Mouse (Mus musculus) heart, embryonic 14.5 days (tissue): ENCODE measurements at regions not wholly inside any gene's neighbourhood (a gene's known extent, or its start where the extent isn't known, plus 50 kb on each side); places are given as distances from the start of the nearest gene placed in this dataset.

Experiments used
- ATAC-seq: fragments of 200-750 bp; cut with Nextera tagmentation; 2 replicates; pipeline ENCODE4 v1.8.0; 2017; ENCODE audit warnings: low read depth, moderate TSS enrichment; ENCODE audit not compliant: insufficient number of reproducible peaks, insufficient read depth, low FRiP score
- H3K27ac ChIP-seq, 2 experiments: fragments of 200-500 bp in 1 of 2; fragments of 300-500 bp in 1 of 2; sonication (generic) in 1 of 2; replicated peaks in 1 of 2; 2 replicates each; pipeline ENCODE4 v1.5.1; 2012 to 2014; ENCODE audit warnings: low read depth in 2 of 2, low read length in 2 of 2, control low read depth in 1 of 2, mild to moderate bottlenecking in 1 of 2, mixed read lengths in 1 of 2; ENCODE audit not compliant: control insufficient read depth in 1 of 2, insufficient read depth in 1 of 2
- H3K27me3 ChIP-seq: fragments of 300-500 bp; sonication (generic); 2 replicates; pipeline ENCODE4 v1.6.1; 2014; ENCODE audit warnings: mild to moderate bottlenecking, low read length, control low read depth; ENCODE audit not compliant: control insufficient read depth, insufficient read depth
- H3K36me3 ChIP-seq: fragments of 300-500 bp; sonication (generic); 2 replicates; pipeline ENCODE4 v1.6.1; 2014; ENCODE audit warnings: mild to moderate bottlenecking, control low read depth, low read length, mixed read lengths; ENCODE audit not compliant: control insufficient read depth, insufficient read depth
- H3K4me1 ChIP-seq, 2 experiments: fragments of 200-500 bp in 1 of 2; fragments of 300-500 bp in 1 of 2; sonication (generic) in 1 of 2; 2 replicates each; pipeline ENCODE4 v1.6.1; 2012 to 2014; ENCODE audit warnings: low read length in 2 of 2, control low read depth in 1 of 2, mixed read lengths in 1 of 2; ENCODE audit not compliant: control insufficient read depth in 2 of 2, insufficient read depth in 2 of 2
- H3K4me2 ChIP-seq: fragments of 300-500 bp; sonication (generic); 2 replicates; pipeline ENCODE4 v1.6.1; 2014; ENCODE audit warnings: mild to moderate bottlenecking, low read length
- H3K4me3 ChIP-seq, 2 experiments: fragments of 200-500 bp in 1 of 2; fragments of 300-500 bp in 1 of 2; sonication (generic) in 1 of 2; 2 replicates each; pipeline ENCODE4 v1.5.1; 2012 to 2014; ENCODE audit warnings: low read length in 2 of 2, mild to moderate bottlenecking in 2 of 2, control low read depth in 1 of 2, low read depth in 1 of 2, moderate library complexity in 1 of 2; ENCODE audit not compliant: control insufficient read depth in 1 of 2, insufficient read depth in 1 of 2
- H3K9ac ChIP-seq: fragments of 300-500 bp; sonication (generic); 2 replicates; pipeline ENCODE4 v1.6.1; 2014; ENCODE audit warnings: mild to moderate bottlenecking, low read length
- H3K9me3 ChIP-seq: fragments of 300-500 bp; sonication (generic); 2 replicates; pipeline ENCODE4 v1.6.1; 2016; ENCODE audit warnings: low read length, control low read depth; ENCODE audit not compliant: control insufficient read depth
- WGBS: fragments of 180-500 bp; shearing (Covaris S2); extraction: QIAGEN DNeasy Blood & Tissue Kit; methylation state at CpG from one replicate; pipeline ENCODE4 v1.1.7; 2014; 5-methylcytosine and 5-hydroxymethylcytosine counted together

DNA sequence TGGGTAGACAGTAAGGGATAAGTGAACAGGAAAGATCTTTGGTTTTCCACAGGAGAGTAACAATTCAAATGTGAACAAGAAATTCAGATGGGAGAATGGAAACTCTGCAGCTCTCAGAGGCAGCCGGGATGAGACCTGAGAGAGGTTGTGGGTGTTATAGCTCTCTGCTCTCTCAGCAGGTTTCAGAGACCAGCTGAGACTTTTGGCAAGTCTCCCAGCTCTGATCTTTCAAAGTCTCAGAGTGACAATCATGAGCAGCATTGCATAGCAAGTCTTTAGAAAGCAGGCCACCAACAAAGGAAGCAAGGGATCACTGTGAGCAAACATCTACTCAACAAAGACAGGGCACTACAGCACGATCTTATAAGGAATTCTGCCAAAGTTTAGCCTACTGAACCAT is 73.4 kb upstream of the Gnpda2 start:
- no peaks in the 10 kb centered on the region for H3K9me3 ChIP-seq
- WGBS, result 45% methylated on average over 2 of the region's 2 CpGs
- H3K36me3 ChIP-seq, result no peaks in the 10 kb centered on the region
- H3K9ac ChIP-seq, result no peak overlapping the region
- no peak overlapping the region for H3K4me3 ChIP-seq
- H3K27me3 ChIP-seq, result no peaks in the 10 kb centered on the region
- H3K4me2 ChIP-seq, result no peak overlapping the region
- H3K4me1 ChIP-seq, result no peaks in the 10 kb centered on the region
- H3K27ac ChIP-seq, result no peak overlapping the region
- ATAC-seq, result no peak

DNA sequence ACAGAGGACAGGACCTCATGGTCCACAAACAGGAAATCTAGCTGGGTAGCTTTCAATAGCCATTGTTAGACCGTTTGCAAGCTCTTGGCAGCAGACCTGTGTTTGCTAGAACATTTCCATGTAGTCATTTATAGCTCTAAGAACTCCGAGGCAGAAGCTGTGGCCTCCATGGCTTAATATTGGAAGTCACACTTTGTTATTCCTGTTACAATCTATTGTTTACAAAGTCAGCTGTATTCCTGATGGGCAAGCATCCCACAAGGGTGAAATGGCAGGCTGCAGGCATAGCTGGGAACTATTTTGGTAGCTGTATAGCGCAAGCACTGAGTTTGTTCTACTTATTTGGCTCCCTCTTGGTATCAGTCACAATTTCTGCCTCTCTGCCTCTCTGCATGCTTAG is 71.8 kb upstream of the Gnpda2 start:
- WGBS, result 57% methylated on average over 3 of the region's 3 CpGs

More for the DNA sequence above, 71.8 kb upstream of the Gnpda2 start:
- no peaks in the 10 kb centered on the region for H3K27me3 ChIP-seq
- H3K9me3 ChIP-seq, result no peaks in the 10 kb centered on the region
- H3K36me3 ChIP-seq, result no peaks in the 10 kb centered on the region
- H3K27ac ChIP-seq, result no peak overlapping the region
- ATAC-seq, result no peak
- H3K9ac ChIP-seq, result no peak overlapping the region
- no peak overlapping the region for H3K4me2 ChIP-seq
- no peak overlapping the region for H3K4me3 ChIP-seq
- H3K4me1 ChIP-seq, result no peaks in the 10 kb centered on the region
